Mouse (Mus musculus): Measurements from ENCODE around the gene Rnf13. TPM values are rescaled to one million over a fixed set of nuclear protein-coding genes. Genes with fewer than 3 reads are reported as not detected.

Gene Rnf13
- polyA plus RNA-seq, 1 experiment from 2014 or later = 64.7 TPM

GRCm38 (mm10) chr3:57882945-57883344, 147.1 kb downstream of the Rnf13 start:
- Histone ChIP-seq H3K36me3 (no peaks in the 10 kb centered on the region), H3K9ac (no peak overlapping the region), H3K27me3 (no peaks in the 10 kb centered on the region), H3K4me2 (replicated peaks) (no peak overlapping the region), H3K4me3 (no peak overlapping the region), H3K9me3 (replicated peaks) (no peaks in the 10 kb centered on the region), H3K27ac (no peak overlapping the region), H3K4me1 (no peaks in the 10 kb centered on the region)
- no peak for ATAC-seq (ENCODE audit: low FRiP score)
- 82% methylated on average over 3 of the region's 3 CpGs for WGBS

Other genes with a start within 250 kb of the Rnf13 start
- gene Wwtr1, start 160.2 kb upstream of the Rnf13 start, polyA plus RNA-seq (2016; fragmentation: Nextera tagmentation; extraction: Ambion mirVana) = 13.9 and 14.2 TPM in 2 replicates
- 81.5 and 85.5 TPM in 2 replicates for gene Commd2, start 84.3 kb upstream of the Rnf13 start, polyA plus RNA-seq (2016; fragmentation: Nextera tagmentation; extraction: Ambion mirVana)
- 0.13 and 0.18 TPM in 2 replicates for gene Ankub1, start 43.3 kb upstream of the Rnf13 start, polyA plus RNA-seq (2016; fragmentation: Nextera tagmentation; extraction: Ambion mirVana)
- 402 and 407 TPM in 2 replicates for gene Pfn2, start 112.0 kb downstream of the Rnf13 start, polyA plus RNA-seq (2016; fragmentation: Nextera tagmentation; extraction: Ambion mirVana)